Mouse (Mus musculus): ENCODE data around the gene Fgfr2.

Fgfr2 gene

DNA sequence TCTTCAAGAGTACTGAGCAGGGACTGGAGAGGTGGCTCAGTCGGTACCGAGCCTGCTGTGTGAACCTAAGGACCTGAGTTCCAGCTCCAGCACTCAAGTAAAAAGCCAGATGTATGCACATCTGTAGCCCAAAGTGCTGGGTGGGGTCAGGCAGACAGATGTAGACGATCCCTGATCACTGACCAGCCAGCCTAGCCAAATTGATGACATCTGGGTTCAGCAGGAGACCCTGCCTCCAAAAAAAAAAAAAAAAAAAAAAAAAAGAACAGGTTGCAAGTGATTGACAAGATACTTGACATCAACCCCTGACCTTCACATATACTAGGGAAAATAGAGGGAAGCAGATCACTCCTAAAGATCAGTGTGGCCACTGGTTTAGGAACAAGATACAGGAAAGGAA is 2334.2 kb downstream of the Fgfr2 start:
- H3K36me3 ChIP-seq (ENCODE audit: control insufficient read depth, insufficient read depth, low read length, poor library complexity, severe bottlenecking) = no peaks in the 10 kb centered on the region
- no peaks in the 10 kb centered on the region for H3K27me3 ChIP-seq (ENCODE audit: control insufficient read depth, insufficient read depth, low read length, poor library complexity, severe bottlenecking)
- no peak for DNase-seq (ENCODE audit: low read depth, low spot score)

DNA sequence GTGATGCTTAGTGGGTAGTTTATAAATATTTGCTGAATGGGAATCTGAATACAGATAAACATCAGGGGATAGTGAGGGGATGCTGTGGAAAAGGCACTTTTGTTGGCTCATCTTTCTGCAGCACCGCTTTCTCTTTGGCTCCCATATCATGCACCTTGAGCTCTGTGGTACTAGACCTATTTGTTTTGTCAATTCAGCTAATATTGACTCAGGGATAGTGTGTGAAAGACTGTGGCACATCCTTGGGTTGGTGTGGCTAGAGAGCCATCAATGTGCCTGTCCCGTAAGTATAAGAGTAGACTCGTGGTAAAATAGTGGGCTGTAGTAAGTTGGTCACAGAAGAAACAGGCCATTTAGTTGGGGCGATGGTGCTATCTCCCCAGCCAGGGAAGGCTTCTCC is 2335.6 kb downstream of the Fgfr2 start:
- Histone ChIP-seq H3K27me3 (ENCODE audit: control insufficient read depth, insufficient read depth, low read length, poor library complexity, severe bottlenecking) (no peaks in the 10 kb centered on the region), H3K36me3 (ENCODE audit: control insufficient read depth, insufficient read depth, low read length, poor library complexity, severe bottlenecking) (no peaks in the 10 kb centered on the region)
- no peak for DNase-seq (ENCODE audit: low read depth, low spot score)

DNA sequence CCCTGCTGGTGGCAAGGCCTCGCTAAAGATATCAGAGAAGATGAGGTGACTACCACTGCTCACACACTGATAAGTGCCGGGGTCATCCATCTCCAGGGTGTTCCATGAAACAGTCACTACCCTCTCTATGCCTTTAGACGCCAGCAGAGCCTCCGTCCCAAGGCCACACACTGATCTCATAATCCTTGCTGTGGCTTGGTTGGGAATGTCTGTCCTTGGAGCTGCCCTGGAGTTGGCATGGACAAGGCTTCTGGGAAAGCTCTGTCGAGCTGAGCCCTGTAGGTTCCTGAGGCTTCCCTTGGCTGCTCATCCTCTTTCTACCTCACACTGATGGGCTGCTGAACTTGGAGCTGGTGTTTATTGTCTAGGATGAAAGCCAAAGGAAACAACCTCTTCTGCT is 2336.4 kb downstream of the Fgfr2 start:
- no peaks in the 10 kb centered on the region for H3K36me3 ChIP-seq (ENCODE audit: control insufficient read depth, insufficient read depth, low read length, poor library complexity, severe bottlenecking)
- no peak for DNase-seq (ENCODE audit: low read depth, low spot score)
- H3K27me3 ChIP-seq (ENCODE audit: control insufficient read depth, insufficient read depth, low read length, poor library complexity, severe bottlenecking) = no peaks in the 10 kb centered on the region

DNA sequence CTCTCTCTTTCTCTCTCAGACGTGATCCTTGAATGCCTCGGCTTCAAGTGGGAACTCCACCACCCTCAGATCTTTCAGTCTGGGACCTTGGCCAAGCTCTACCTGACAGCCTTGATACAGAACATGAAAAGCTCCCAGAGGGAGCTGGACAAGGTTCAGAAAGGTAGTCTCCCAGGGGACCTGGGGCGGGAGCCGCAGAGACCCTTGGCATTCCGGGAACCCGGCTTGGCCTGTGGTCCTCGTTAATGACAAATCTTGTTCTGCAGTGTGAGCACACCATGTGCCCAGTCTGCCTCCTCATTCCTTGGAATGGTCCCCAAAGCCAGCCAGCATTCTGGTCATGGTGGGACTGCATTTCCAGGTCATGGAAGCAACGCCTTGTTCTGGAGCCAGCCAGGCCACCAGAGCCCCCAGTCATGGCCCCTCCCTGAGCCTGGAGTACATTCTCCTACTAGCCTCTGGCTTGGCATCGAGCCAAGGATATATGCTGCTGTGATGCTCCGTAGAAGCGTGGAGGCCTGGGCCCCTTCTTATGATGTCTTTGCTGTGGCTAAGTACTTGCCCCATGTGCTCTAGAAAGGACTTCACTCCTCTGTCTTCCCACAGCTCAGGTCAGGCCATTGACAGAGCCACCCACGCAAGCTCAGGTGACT is 2337.1 kb downstream of the Fgfr2 start:
- no peaks in the 10 kb centered on the region for H3K36me3 ChIP-seq (ENCODE audit: control insufficient read depth, insufficient read depth, low read length, poor library complexity, severe bottlenecking)
- DNase-seq (ENCODE audit: low read depth, low spot score) = no peak

DNA sequence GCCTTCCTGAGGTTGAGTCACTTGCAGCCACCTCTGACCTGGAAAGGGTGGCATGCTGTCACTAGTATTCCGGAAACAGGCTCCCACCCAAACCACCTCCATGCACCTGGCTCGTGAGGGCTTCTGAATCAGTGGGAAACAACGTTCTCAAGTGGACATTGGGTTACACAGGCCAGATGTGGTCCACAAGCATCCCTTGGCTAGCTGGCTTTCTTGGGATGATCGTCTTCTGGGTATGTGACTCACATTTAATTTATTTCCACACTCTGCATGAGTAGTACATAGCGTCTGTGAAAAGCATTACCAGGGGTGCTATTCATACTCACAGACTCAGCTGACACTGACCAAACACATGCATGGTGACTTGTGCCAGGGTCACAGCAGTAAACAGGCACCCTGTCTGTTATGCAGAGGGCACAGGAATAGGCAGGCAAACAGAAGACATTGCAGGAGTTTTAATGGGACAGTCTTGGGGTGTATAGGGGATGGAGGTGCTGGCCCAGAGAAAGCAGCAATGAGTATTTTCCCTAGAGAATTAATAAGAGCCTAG is 2340.6 kb downstream of the Fgfr2 start:
- Histone ChIP-seq H3K27me3 (ENCODE audit: control insufficient read depth, insufficient read depth, low read length, poor library complexity, severe bottlenecking) (no peaks in the 10 kb centered on the region), H3K36me3 (ENCODE audit: control insufficient read depth, insufficient read depth, low read length, poor library complexity, severe bottlenecking) (no peaks in the 10 kb centered on the region)
- DNase-seq (ENCODE audit: low read depth, low spot score) = no peak

More for the DNA sequence above, 2337.1 kb downstream of the Fgfr2 start:
- no peaks in the 10 kb centered on the region for H3K27me3 ChIP-seq (ENCODE audit: control insufficient read depth, insufficient read depth, low read length, poor library complexity, severe bottlenecking)

DNA sequence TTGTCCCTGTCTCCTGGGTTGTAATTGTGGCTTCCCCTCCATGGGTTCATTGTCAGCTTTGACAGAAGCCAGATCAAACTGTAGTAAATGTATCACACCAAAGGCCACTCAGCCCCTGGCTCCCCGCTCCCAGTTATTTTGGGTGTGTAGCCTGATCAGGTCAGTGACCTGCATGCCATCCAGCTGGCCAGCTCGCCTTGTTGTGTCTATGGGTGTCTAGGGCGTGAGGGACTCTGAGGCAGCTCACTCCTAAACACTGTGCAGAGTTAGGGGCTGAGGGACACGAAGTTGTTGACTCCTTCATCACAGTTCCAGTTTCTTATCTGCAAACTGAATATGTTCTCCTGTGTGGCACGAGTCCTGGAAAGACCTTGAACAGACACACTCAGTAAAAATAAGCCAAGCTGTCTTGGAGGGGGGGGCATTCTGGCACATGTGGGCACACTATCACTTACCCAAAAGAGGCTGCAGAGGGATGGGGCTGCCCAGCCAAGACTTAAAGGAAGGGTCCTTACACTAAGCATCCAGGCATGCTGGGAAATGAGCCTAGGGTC is 2342.2 kb downstream of the Fgfr2 start:
- H3K27me3 ChIP-seq (ENCODE audit: control insufficient read depth, insufficient read depth, low read length, poor library complexity, severe bottlenecking) = no peaks in the 10 kb centered on the region
- H3K36me3 ChIP-seq (ENCODE audit: control insufficient read depth, insufficient read depth, low read length, poor library complexity, severe bottlenecking) = no peaks in the 10 kb centered on the region
- DNase-seq (ENCODE audit: low read depth, low spot score) = no peak

DNA sequence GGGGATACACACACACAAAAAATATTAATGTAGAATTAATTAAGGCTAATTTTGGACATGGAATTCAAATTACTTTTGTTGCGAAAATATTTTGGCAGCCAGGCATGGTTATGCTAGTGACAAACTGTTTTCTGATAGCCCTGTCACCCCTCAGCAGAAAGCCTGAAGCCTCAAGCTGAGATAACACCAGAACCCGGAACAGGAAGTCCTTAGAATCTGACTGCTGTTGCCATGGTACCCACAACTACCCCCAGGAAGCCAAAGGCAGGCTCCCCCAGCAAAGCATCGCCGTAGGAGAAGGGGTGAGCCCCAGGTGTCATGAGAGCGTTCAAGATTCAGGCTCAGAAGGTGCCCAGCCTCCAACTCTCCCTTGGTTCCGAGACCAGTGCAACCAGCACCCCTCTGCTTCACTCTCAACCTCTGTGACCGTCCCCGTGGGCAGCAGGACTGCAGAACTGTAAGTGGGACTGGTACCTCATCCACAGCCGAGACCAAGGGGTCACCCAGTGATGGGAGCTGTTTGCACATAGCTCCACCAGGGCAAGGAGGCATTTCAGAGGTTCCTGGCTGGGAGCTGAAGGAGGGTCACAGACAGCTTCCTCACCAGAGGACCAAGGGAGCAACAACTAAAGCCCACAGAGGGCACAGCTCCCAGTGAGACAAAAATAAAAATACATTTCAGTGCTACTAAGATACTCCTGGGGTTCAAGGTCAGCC is 2349.1 kb downstream of the Fgfr2 start, which contains the start of gene Btbd16:
Gene Btbd16, plus strand, starts transcription at position 156 of the 717 bp plus-strand sequence.
- Histone ChIP-seq H3K36me3 (ENCODE audit: control insufficient read depth, insufficient read depth, low read length, poor library complexity, severe bottlenecking) (no peaks in the 10 kb centered on the region), H3K27me3 (ENCODE audit: control insufficient read depth, insufficient read depth, low read length, poor library complexity, severe bottlenecking) (no peaks in the 10 kb centered on the region)
- peak; percentile 29 for DNase-seq (ENCODE audit: low read depth, low spot score)

DNA sequence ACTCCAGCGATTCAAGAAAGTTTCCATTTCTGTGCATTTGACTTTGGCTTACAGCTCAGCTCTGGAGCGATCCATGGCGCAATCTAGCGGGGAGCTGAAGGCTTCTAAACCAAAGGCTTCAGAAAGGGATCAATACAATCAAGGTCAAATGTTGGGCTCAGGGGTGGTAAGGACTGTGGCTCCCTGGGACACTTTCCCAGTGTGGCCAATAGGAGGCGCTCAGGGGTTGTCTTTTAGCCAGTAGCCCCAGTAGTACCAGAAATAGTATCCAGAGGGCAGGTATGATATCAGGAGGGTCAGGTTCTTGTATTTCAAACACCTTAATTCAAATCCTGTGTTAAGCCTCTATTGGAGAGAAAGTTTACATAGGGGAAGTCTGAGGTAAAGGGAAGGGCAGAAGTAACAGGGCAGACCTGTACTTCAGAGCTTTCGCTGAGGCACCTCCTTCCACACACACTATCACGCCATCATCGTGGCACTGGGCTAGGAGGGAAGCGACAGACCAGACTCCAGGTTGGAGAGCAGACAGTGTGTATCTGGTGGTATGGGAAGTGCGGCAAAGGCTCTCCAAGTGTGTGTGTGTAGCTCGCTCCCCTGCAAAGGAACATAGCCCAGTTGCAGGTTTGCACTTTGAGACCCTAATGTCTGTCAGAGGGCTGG is 2349.8 kb downstream of the Fgfr2 start:
- Histone ChIP-seq H3K36me3 (ENCODE audit: control insufficient read depth, insufficient read depth, low read length, poor library complexity, severe bottlenecking) (no peaks in the 10 kb centered on the region), H3K27me3 (ENCODE audit: control insufficient read depth, insufficient read depth, low read length, poor library complexity, severe bottlenecking) (no peaks in the 10 kb centered on the region)
- DNase-seq (ENCODE audit: low read depth, low spot score) = peak; percentile 65

DNA sequence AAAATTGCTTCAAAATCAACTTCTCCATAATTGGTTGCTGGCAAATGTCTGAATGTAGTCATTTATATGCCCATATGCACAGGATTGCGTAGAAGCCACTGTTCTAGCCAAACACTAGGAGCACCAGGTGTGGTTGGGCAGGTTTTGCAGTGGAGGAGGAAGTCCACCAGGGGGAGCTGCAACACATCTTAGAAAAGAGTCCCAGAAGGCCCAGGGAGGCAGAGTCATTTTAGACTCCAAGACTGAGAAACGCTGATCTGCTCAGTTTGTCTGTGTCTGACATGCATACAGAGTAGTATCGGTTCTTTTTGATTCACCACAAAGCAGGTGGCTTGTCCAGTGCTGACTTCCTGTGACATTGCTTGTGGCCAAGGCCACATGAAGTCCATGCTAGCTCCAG is 2352.4 kb downstream of the Fgfr2 start:
- DNase-seq (ENCODE audit: low read depth, low spot score) = peak; percentile 85
- no peaks in the 10 kb centered on the region for H3K36me3 ChIP-seq (ENCODE audit: control insufficient read depth, insufficient read depth, low read length, poor library complexity, severe bottlenecking)
- no peaks in the 10 kb centered on the region for H3K27me3 ChIP-seq (ENCODE audit: control insufficient read depth, insufficient read depth, low read length, poor library complexity, severe bottlenecking)

DNA sequence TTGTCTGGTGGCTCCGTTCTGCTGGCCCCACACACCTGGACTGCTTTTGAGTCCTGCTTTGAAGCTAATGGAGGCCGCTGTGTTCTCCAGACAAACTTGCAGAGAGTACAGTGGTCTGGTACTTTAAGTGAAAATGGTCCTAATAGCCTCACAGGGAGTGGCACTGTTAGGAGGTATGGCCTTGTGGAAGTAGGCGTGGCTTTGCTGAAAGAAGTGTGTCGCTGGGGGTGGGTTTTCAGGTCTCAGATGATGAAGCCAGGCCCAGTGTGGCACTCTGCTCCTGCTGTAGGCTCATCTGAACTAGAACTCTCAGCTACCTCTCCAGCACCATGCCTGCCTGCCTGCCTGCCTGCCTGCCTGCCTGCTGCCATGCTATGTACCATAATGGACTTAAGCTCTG is 2355.0 kb downstream of the Fgfr2 start:
- no peak for DNase-seq (ENCODE audit: low read depth, low spot score)
- no peaks in the 10 kb centered on the region for H3K36me3 ChIP-seq (ENCODE audit: control insufficient read depth, insufficient read depth, low read length, poor library complexity, severe bottlenecking)
- H3K27me3 ChIP-seq (ENCODE audit: control insufficient read depth, insufficient read depth, low read length, poor library complexity, severe bottlenecking) = no peaks in the 10 kb centered on the region

DNA sequence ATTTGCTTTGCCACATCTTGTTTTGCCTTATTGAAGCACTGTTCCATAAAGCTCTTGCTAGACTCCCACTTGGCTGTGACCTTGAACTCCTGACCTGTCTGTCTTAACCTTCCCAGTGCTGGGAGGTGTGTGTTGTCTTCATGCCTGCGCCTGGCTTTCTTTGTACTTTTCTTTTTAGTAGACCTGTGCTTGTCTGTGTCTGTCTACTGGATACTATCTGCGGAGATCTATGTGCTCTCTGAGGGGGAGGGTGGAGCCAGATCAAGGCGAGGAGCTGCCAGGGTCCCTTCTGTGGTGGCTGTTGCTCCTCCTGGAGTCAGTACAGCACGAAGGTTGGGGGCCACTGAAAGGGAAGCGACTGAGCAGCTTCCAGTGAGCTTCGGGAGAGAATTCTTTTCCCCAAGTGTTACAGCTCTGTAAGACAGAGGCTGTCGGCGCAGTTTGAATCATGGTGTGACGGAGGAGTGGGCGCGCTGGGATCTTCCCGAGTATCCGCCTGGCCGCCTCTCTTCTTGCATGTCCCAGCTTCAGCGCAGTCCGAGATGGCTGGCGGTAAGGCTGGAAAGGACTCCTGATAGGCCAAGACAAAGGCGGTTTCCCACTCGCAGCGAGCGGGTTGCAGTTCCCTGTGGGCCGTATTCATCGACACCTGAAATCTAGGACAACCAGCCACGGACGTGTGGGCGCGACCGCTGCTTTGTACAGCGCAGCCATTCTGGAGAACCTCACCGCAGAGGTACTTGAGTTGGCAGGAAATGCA is 2356.6 kb downstream of the Fgfr2 start:
- Histone ChIP-seq H3K27me3 (ENCODE audit: control insufficient read depth, insufficient read depth, low read length, poor library complexity, severe bottlenecking) (no peaks in the 10 kb centered on the region), H3K36me3 (ENCODE audit: control insufficient read depth, insufficient read depth, low read length, poor library complexity, severe bottlenecking) (no peaks in the 10 kb centered on the region)
- no peak for DNase-seq (ENCODE audit: low read depth, low spot score)

DNA sequence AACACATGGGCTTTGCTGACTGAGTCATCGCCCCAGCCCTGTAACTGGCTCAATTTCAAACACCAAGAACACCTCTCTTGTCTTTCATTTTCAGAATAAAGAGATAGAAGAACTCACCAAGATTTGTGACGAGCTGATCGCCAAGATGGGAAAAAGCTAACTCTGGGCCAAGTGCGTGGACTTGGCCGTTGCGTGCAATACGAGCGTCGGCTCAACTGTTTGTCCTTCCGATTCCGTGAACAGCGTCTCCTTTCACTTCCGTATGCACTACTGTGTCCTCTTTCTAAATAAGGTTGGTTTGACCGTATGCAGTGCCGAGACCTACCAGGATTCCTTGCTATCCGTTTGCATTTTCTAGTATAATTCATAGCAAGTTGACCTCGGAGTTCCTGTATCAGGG is 2359.0 kb downstream of the Fgfr2 start:
- no peak for DNase-seq (ENCODE audit: low read depth, low spot score)
- Histone ChIP-seq H3K36me3 (ENCODE audit: control insufficient read depth, insufficient read depth, low read length, poor library complexity, severe bottlenecking) (no peaks in the 10 kb centered on the region), H3K27me3 (ENCODE audit: control insufficient read depth, insufficient read depth, low read length, poor library complexity, severe bottlenecking) (no peaks in the 10 kb centered on the region)

DNA sequence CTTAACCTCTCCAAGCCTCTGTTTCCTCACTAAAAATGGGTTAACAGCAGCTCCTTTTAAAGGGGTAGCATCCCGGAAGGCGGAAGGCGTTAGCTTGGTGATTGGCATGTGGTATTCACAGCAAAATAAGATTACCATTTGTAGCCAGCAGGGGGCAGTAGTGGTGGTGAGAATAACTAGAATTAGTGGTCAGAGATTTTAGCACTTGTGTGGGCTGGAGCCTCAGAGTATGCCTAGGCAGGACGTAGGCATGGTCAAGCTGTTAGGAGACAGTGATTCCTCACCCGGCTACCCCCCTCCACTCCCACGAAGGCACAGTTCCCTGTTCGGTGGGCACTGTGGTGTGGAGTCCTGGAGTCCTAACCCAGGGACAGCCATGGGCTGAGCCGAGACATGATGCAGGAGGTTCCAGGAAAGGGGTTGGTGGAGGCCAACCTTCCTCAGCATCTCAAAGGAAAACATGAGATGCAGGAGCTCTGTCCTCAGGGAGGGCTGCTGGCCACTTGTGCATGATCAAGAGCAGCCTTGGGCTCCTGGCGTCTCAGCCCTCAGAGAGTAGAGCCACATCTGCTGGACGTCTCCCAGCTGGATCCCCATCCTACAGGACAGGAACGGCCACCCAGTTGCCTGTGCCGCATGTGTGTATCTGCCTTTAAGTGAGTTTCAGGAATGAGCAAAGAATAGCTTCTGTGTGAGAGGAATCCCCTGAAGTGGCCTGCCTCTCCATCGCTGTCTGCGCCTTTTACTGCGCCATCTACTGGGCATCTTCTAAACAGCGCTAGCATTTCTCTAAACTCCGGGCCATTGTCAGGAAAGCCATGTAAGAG is 2360.9 kb downstream of the Fgfr2 start:
- Histone ChIP-seq H3K27me3 (ENCODE audit: control insufficient read depth, insufficient read depth, low read length, poor library complexity, severe bottlenecking) (no peaks in the 10 kb centered on the region), H3K36me3 (ENCODE audit: control insufficient read depth, insufficient read depth, low read length, poor library complexity, severe bottlenecking) (no peaks in the 10 kb centered on the region)
- DNase-seq (ENCODE audit: low read depth, low spot score) = peak; percentile 69
